Mouse (Mus musculus) ES-E14 (cell line): ENCODE measurements around the gene Lmod2.

ENCODE experiments used
- MAFK ChIP-seq: IDR thresholded peaks from 2 replicates; pipeline ENCODE4 v1.6.1; 2014; ENCODE audit warnings: mild to moderate bottlenecking, low read depth, low read length, inconsistent platforms; ENCODE audit not compliant: insufficient read depth
- ZNF384 ChIP-seq: IDR thresholded peaks from 2 replicates; pipeline ENCODE4 v1.6.1; 2012; ENCODE audit warnings: low read depth, low read length, inconsistent platforms

DNA sequence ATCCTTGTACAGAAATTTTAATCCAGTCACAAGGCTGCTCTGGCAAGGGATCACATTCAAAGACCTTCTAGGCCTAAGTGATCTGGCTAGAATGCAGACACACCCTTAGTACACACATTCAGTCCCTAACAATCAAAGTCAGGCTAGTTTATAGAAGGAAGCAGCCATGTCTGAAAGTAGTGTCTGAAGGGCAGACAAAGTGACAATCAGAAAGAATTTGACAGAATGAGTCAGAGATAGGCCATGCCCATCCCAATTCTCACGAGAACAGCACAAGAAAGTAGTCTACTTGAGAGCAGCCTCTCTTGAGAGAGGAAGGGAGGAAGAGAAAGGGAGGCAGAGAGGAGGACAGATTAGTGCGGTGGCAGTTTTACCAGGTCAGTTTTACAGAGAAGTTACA lies 24.5 kb downstream of the Lmod2 start:
- TF ChIP-seq ZNF384: no peak
- no peak for TF ChIP-seq MAFK
